Mouse (Mus musculus) lung, embryonic 15.5 days (tissue): ENCODE measurements around the gene Rsad1. TPM values are rescaled to one million over a fixed set of nuclear protein-coding genes. Genes with fewer than 3 reads are reported as not detected.

Experiments used
- polyA plus RNA-seq: library from polyadenylated mRNA; unstranded; fragments of >200 nt; fragmentation: Nextera tagmentation; extraction: Ambion mirVana; gene quantifications from 2 replicates; pipeline ENCODE4 v1.2.1, GENCODE M21; 2015

Gene Rsad1
- polyA plus RNA-seq, 1 experiment from 2014 or later: 3.2 TPM

Other genes starting within 250 kb of the Rsad1 start
- 107 TPM in 2 replicates for gene Luc7l3, start 227.3 kb downstream of the Rsad1 start, polyA plus RNA-seq
- 25.5 and 25.6 TPM in 2 replicates for gene Ankrd40, start 221.3 kb downstream of the Rsad1 start, polyA plus RNA-seq
- gene Abcc3, start 156.3 kb downstream of the Rsad1 start, polyA plus RNA-seq: 5.3 TPM in 2 replicates
- gene Cacna1g, start 75.1 kb downstream of the Rsad1 start, polyA plus RNA-seq: 7.3 and 7.7 TPM in 2 replicates
- gene Spata20, start 63.1 kb downstream of the Rsad1 start, polyA plus RNA-seq: 0.06 and 0.31 TPM in 2 replicates
- 16.8 and 17.3 TPM in 2 replicates for gene Epn3, start 49.3 kb downstream of the Rsad1 start, polyA plus RNA-seq
- gene Mycbpap, start 27.5 kb downstream of the Rsad1 start, polyA plus RNA-seq: 4.6 and 5.4 TPM in 2 replicates
- 2.3 and 2.7 TPM in 2 replicates for gene Chad, start 15.8 kb upstream of the Rsad1 start, polyA plus RNA-seq
- gene Acsf2, start 52.6 kb upstream of the Rsad1 start, polyA plus RNA-seq: 6.8 and 7.1 TPM in 2 replicates
- 198 and 205 TPM in 2 replicates for gene Lrrc59, start 80.5 kb upstream of the Rsad1 start, polyA plus RNA-seq
- 136 and 139 TPM in 2 replicates for gene Mrpl27, start 104.5 kb upstream of the Rsad1 start, polyA plus RNA-seq
- 24.8 and 26.2 TPM in 2 replicates for gene Eme1, start 104.7 kb upstream of the Rsad1 start, polyA plus RNA-seq
- gene Xylt2, start 128.3 kb upstream of the Rsad1 start, polyA plus RNA-seq: 23.2 and 23.4 TPM in 2 replicates
- 0.98 and 1.3 TPM in 2 replicates for gene Gm11541, start 155.2 kb upstream of the Rsad1 start, polyA plus RNA-seq
- gene Cdc34b, start 192.5 kb upstream of the Rsad1 start, polyA plus RNA-seq: 0.25 TPM in 1 of 2 replicates, not detected in the other
- gene Tmem92, start 233.4 kb upstream of the Rsad1 start, polyA plus RNA-seq: not detected in 2 replicates